8 mouse cellular contexts compared by ENCODE assay signal in genomic region chr4:123261721-123262401, GRCm38 (mm10). TPM values are rescaled to one million over a fixed set of nuclear protein-coding genes. Genes with fewer than 3 reads are reported as not detected.
DNase-seq lines count a peak whose midpoint lies in the region; ATAC-seq and TF ChIP-seq lines count a peak whose summit lies in the region.

TSS of gene Pabpc4 (plus strand) at chr4:123262351.

- H3K9me3 ChIP-seq in ES-Bruce4 (replicated peaks; ENCODE audit: control insufficient read depth, insufficient read depth, low read length, poor library complexity, severe bottlenecking), result no peaks in the 10 kb centered on the region
- H3K9me3 ChIP-seq in forebrain, embryonic 13.5 days (replicated peaks), result no peaks in the 10 kb centered on the region
- no peaks in the 10 kb centered on the region for H3K9me3 ChIP-seq in hindbrain, embryonic 10.5 days
- H3K9me3 ChIP-seq in limb, embryonic 15.5 days, result no peaks in the 10 kb centered on the region
- H3K9me3 ChIP-seq in stomach, embryonic 14.5 days (ENCODE audit: control insufficient read depth, low read depth, low read length), result no peaks in the 10 kb centered on the region

- no peaks in the 10 kb centered on the region for H3K4me1 ChIP-seq in ES-Bruce4 (ENCODE audit: control insufficient read depth, insufficient read depth, low read length)
- H3K4me1 ChIP-seq in forebrain, embryonic 13.5 days, result no peaks in the 10 kb centered on the region
- H3K4me1 ChIP-seq in hindbrain, embryonic 10.5 days (replicated peaks), result peaks cover 16% of the 10 kb centered on the region; the same call in 1 of the 2 replicates
- H3K4me1 ChIP-seq in limb, embryonic 15.5 days, result peaks cover 4% of the 10 kb centered on the region; the same call in 1 of the 2 replicates
- peaks cover 13% of the 10 kb centered on the region for H3K4me1 ChIP-seq in stomach, embryonic 14.5 days (ENCODE audit: control insufficient read depth, insufficient read depth, low read length)

- POLR2A ChIA-PET in Patski (lab: Charles Lee), result no interaction called here

- ATAC-seq in Patski, result no peak
- no peak for ATAC-seq in forebrain, embryonic 13.5 days
- ATAC-seq in limb, embryonic 15.5 days (ENCODE audit: insufficient number of reproducible peaks, low FRiP score, low TSS enrichment, low read depth), result no peak
- no peak for ATAC-seq in stomach, embryonic 14.5 days (ENCODE audit: insufficient number of reproducible peaks, insufficient read depth, low FRiP score, low read depth)
- no peak for ATAC-seq in frontal cortex, adult (ENCODE audit: low TSS enrichment)

- H3K27me3 ChIP-seq in ES-Bruce4 (ENCODE audit: control insufficient read depth, insufficient read depth, low read length, poor library complexity, severe bottlenecking) (no peaks in the 10 kb centered on the region), Patski (peaks cover 8% of the 10 kb centered on the region)
- H3K27me3 ChIP-seq in forebrain, embryonic 13.5 days, result no peaks in the 10 kb centered on the region
- H3K27me3 ChIP-seq in hindbrain, embryonic 10.5 days (ENCODE audit: insufficient read depth, poor library complexity, severe bottlenecking), result no peaks in the 10 kb centered on the region
- no peaks in the 10 kb centered on the region for H3K27me3 ChIP-seq in limb, embryonic 15.5 days
- no peaks in the 10 kb centered on the region for H3K27me3 ChIP-seq in stomach, embryonic 14.5 days (ENCODE audit: control insufficient read depth, insufficient read depth, low read length)

- no peak within 1 kb of the TSS for H3K27ac ChIP-seq in ES-Bruce4 (ENCODE audit: insufficient read depth, low read length)
- no peak within 1 kb of the TSS for H3K27ac ChIP-seq in forebrain, embryonic 13.5 days
- no peak within 1 kb of the TSS for H3K27ac ChIP-seq in hindbrain, embryonic 10.5 days
- H3K27ac ChIP-seq in limb, embryonic 15.5 days, result no peak within 1 kb of the TSS
- H3K27ac ChIP-seq in stomach, embryonic 14.5 days (ENCODE audit: low read length), result no peak within 1 kb of the TSS

- no peak for TF ChIP-seq EP300 in ES-Bruce4 (IDR thresholded peaks at IDR 0.05; ENCODE audit: insufficient read depth, low read depth, low read length)

- no peak for DNase-seq in Patski (ENCODE audit: low read depth, low spot score)
- no peak for DNase-seq in hindbrain, embryonic 10.5 days (ENCODE audit: low spot score)
- DNase-seq in thymus, postnatal 4 days, result no peak

- H3K4me3 ChIP-seq in ES-Bruce4 (ENCODE audit: low read depth, low read length), result no peak within 1 kb of the TSS
- no peak within 1 kb of the TSS for H3K4me3 ChIP-seq in forebrain, embryonic 13.5 days
- no peak within 1 kb of the TSS for H3K4me3 ChIP-seq in hindbrain, embryonic 10.5 days
- H3K4me3 ChIP-seq in limb, embryonic 15.5 days, result no peak within 1 kb of the TSS
- H3K4me3 ChIP-seq in stomach, embryonic 14.5 days (ENCODE audit: low read depth, low read length), result no peak within 1 kb of the TSS

- TF ChIP-seq CTCF in ES-Bruce4 (IDR thresholded peaks at IDR 0.05; ENCODE audit: low read depth, low read length) (no peak), Patski (IDR thresholded peaks at IDR 0.05) (no peak)

- in situ Hi-C loops in Patski (cut with MboI; ENCODE audit: low pct_unique_long_range_greater_than_20kb), result no loop called here

- no peak within 1 kb of the TSS for H3K9ac ChIP-seq in ES-Bruce4 (ENCODE audit: low read depth, poor library complexity, severe bottlenecking)
- no peak within 1 kb of the TSS for H3K9ac ChIP-seq in forebrain, embryonic 13.5 days
- H3K9ac ChIP-seq in limb, embryonic 15.5 days, result no peak within 1 kb of the TSS
- H3K9ac ChIP-seq in stomach, embryonic 14.5 days (replicated peaks; ENCODE audit: low read depth, low read length), result no peak within 1 kb of the TSS

- no peaks in the 10 kb centered on the region for H3K36me3 ChIP-seq in ES-Bruce4 (ENCODE audit: control insufficient read depth, insufficient read depth, low read length, poor library complexity, severe bottlenecking)
- no peaks in the 10 kb centered on the region for H3K36me3 ChIP-seq in forebrain, embryonic 13.5 days (ENCODE audit: poor library complexity, severe bottlenecking)
- no peaks in the 10 kb centered on the region for H3K36me3 ChIP-seq in hindbrain, embryonic 10.5 days
- H3K36me3 ChIP-seq in limb, embryonic 15.5 days, result no peaks in the 10 kb centered on the region
- H3K36me3 ChIP-seq in stomach, embryonic 14.5 days (ENCODE audit: control insufficient read depth, insufficient read depth, low read length), result no peaks in the 10 kb centered on the region

- CTCF ChIA-PET in Patski (lab: Charles Lee), result interaction anchor here (1.1 kb wide), 1 partner anchor 12 kb away, joined by 3 read pairs; no protein-coding TSS in a partner anchor

- no peak for TF ChIP-seq POLR2A in ES-Bruce4 (IDR thresholded peaks at IDR 0.05; ENCODE audit: insufficient read depth, low read length)

- 77% methylated on average over 5 of the region's 5 CpGs for WGBS in forebrain, embryonic 13.5 days
- WGBS in hindbrain, embryonic 10.5 days, result 78% methylated on average over 5 of the region's 5 CpGs
- 60% methylated on average over 5 of the region's 5 CpGs for WGBS in limb, embryonic 15.5 days
- 64% methylated on average over 5 of the region's 5 CpGs for WGBS in stomach, embryonic 14.5 days

- H3K4me2 ChIP-seq in forebrain, embryonic 13.5 days, result no peak within 1 kb of the TSS
- no peak within 1 kb of the TSS for H3K4me2 ChIP-seq in limb, embryonic 15.5 days
- H3K4me2 ChIP-seq in stomach, embryonic 14.5 days (replicated peaks; ENCODE audit: low read depth, low read length), result no peak within 1 kb of the TSS

RNA-seq across cellular contexts. Expression of gene Pabpc4, which starts in this region (rescaled TPM):
- polyA plus RNA-seq in ES-Bruce4 (2011; ENCODE audit: insufficient read depth, insufficient read length, low read depth, missing spikeins) (221 and 225 TPM in 2 replicates), Patski (2021) (59.9 TPM)
- 27.7 and 28.6 TPM in 2 replicates for polyA plus RNA-seq in forebrain, embryonic 13.5 days (2015; fragmentation: Nextera tagmentation; extraction: Ambion mirVana)
- 36.2 and 51.2 TPM in 2 replicates for polyA plus RNA-seq in hindbrain, embryonic 10.5 days (2016; fragmentation: Nextera tagmentation; extraction: Ambion mirVana)
- 40.1 and 42.6 TPM in 2 replicates for polyA plus RNA-seq in limb, embryonic 15.5 days (2015; fragmentation: Nextera tagmentation; extraction: Ambion mirVana)
- 56.2 and 57.2 TPM in 2 replicates for polyA plus RNA-seq in stomach, embryonic 14.5 days (2014; fragmentation: Nextera tagmentation; extraction: Ambion mirVana)
